Mouse (Mus musculus): ENCODE data around the gene Wasl. TPM values are rescaled to one million over a fixed set of nuclear protein-coding genes. Genes with fewer than 3 reads are reported as not detected.

Wasl gene
- polyA plus RNA-seq, 1 experiment from 2014 or later, result 74.3 TPM

GRCm38 (mm10) chr6:24570278-24570677 is 94.5 kb downstream of the Wasl start:
- Histone ChIP-seq H3K4me1 (replicated peaks) (no peaks in the 10 kb centered on the region), H3K9ac (no peak overlapping the region), H3K36me3 (no peaks in the 10 kb centered on the region), H3K27me3 (replicated peaks) (no peaks in the 10 kb centered on the region), H3K27ac (no peak overlapping the region), H3K4me3 (replicated peaks) (no peak overlapping the region), H3K9me3 (no peaks in the 10 kb centered on the region), H3K4me2 (replicated peaks) (no peak overlapping the region)
- ATAC-seq, result no peak
- WGBS, result 67% methylated on average over 11 of the region's 11 CpGs

- Histone ChIP-seq H3K36me3 (no peaks in the 10 kb centered on the region), H3K27ac (no peak overlapping the region), H3K27me3 (replicated peaks) (no peaks in the 10 kb centered on the region), H3K9me3 (no peaks in the 10 kb centered on the region), H3K4me1 (replicated peaks) (no peaks in the 10 kb centered on the region), H3K9ac (no peak overlapping the region), H3K4me2 (replicated peaks) (no peak overlapping the region), H3K4me3 (replicated peaks) (no peak overlapping the region)
- no peak for ATAC-seq
- whole genome bisulfite sequencing, result 76% methylated on average over 1 of the region's 1 CpGs
Observed at GRCm38 (mm10) chr6:24569711-24570110, 95.1 kb downstream of the Wasl start.

- ATAC-seq, result no peak
- H3K4me1 ChIP-seq (replicated peaks), result no peaks in the 10 kb centered on the region
Observed at GRCm38 (mm10) chr6:24568963-24569362, 95.8 kb downstream of the Wasl start.

GRCm38 (mm10) chr6:24564886-24565285 is 99.9 kb downstream of the Wasl start:
- Histone ChIP-seq H3K27me3 (replicated peaks) (no peaks in the 10 kb centered on the region), H3K36me3 (no peaks in the 10 kb centered on the region), H3K4me3 (replicated peaks) (no peak overlapping the region), H3K9me3 (no peaks in the 10 kb centered on the region), H3K4me1 (replicated peaks) (no peaks in the 10 kb centered on the region), H3K9ac (no peak overlapping the region), H3K4me2 (replicated peaks) (no peak overlapping the region), H3K27ac (no peak overlapping the region)
- 96% methylated on average over 1 of the region's 1 CpGs for WGBS
- ATAC-seq, result no peak

More at GRCm38 (mm10) chr6:24568963-24569362, 95.8 kb downstream of the Wasl start:
- Histone ChIP-seq H3K36me3 (no peaks in the 10 kb centered on the region), H3K27ac (no peak overlapping the region), H3K27me3 (replicated peaks) (no peaks in the 10 kb centered on the region), H3K4me2 (replicated peaks) (no peak overlapping the region), H3K9me3 (no peaks in the 10 kb centered on the region), H3K4me3 (replicated peaks) (no peak overlapping the region), H3K9ac (no peak overlapping the region)
- WGBS, result 86% methylated on average over 5 of the region's 5 CpGs

- Histone ChIP-seq H3K36me3 (no peaks in the 10 kb centered on the region), H3K27ac (no peak overlapping the region), H3K4me2 (replicated peaks) (no peak overlapping the region), H3K9me3 (no peaks in the 10 kb centered on the region), H3K9ac (no peak overlapping the region), H3K4me1 (replicated peaks) (no peaks in the 10 kb centered on the region), H3K27me3 (replicated peaks) (no peaks in the 10 kb centered on the region), H3K4me3 (replicated peaks) (no peak overlapping the region)
- ATAC-seq, result no peak
- 69% methylated on average over 9 of the region's 9 CpGs for WGBS
Observed at GRCm38 (mm10) chr6:24564081-24564480, 100.7 kb downstream of the Wasl start.

Other genes starting within 250 kb of the Wasl start
- 0.04 TPM in 1 of 2 replicates, not detected in the other for gene Iqub, start 149.9 kb downstream of the Wasl start, polyA plus RNA-seq (2015; fragmentation: Nextera tagmentation; extraction: Ambion mirVana)
- gene Ndufa5, start 137.0 kb downstream of the Wasl start, polyA plus RNA-seq (2015; fragmentation: Nextera tagmentation; extraction: Ambion mirVana), result 395 and 397 TPM in 2 replicates
- not detected in 2 replicates for gene Asb15, start 136.9 kb downstream of the Wasl start, polyA plus RNA-seq (2015; fragmentation: Nextera tagmentation; extraction: Ambion mirVana)
- gene Lmod2, start 67.2 kb downstream of the Wasl start, polyA plus RNA-seq (2015; fragmentation: Nextera tagmentation; extraction: Ambion mirVana), result not detected in 2 replicates
- gene Hyal6, start 68.2 kb upstream of the Wasl start, polyA plus RNA-seq (2015; fragmentation: Nextera tagmentation; extraction: Ambion mirVana), result not detected in 2 replicates
- 0.05 TPM in 1 of 2 replicates, not detected in the other for gene Hyal4, start 83.3 kb upstream of the Wasl start, polyA plus RNA-seq (2015; fragmentation: Nextera tagmentation; extraction: Ambion mirVana)
- gene Spam1, start 126.2 kb upstream of the Wasl start, polyA plus RNA-seq (2015; fragmentation: Nextera tagmentation; extraction: Ambion mirVana), result not detected in 2 replicates
- 6.3 and 9.1 TPM in 2 replicates for gene Hyal5, start 193.0 kb upstream of the Wasl start, polyA plus RNA-seq (2015; fragmentation: Nextera tagmentation; extraction: Ambion mirVana)